Mouse (Mus musculus) kidney, postnatal 10 days (tissue): ENCODE data around the gene Gm4559.
A peak's percentile ranks its signal among the peaks of the same experiment; 100 is the strongest.
"Not testable (repeated sequence)": the region's sequence is repeated elsewhere in the genome, so short reads cannot be mapped to it uniquely, and the experiment has no call there.

Experiments used
- DNase-seq: peaks from one replicate; pipeline ENCODE4 v3.0.0; 2021; ENCODE audit warnings: mixed read lengths

Gene Gm4559

GRCm38 (mm10) chr7:142274263-142274662 lies at the start of gene Gm4559:
TSS of gene Gm4559 (minus strand) at chr7:142274363.
- DNase-seq: not testable (repeated sequence)

DNA sequence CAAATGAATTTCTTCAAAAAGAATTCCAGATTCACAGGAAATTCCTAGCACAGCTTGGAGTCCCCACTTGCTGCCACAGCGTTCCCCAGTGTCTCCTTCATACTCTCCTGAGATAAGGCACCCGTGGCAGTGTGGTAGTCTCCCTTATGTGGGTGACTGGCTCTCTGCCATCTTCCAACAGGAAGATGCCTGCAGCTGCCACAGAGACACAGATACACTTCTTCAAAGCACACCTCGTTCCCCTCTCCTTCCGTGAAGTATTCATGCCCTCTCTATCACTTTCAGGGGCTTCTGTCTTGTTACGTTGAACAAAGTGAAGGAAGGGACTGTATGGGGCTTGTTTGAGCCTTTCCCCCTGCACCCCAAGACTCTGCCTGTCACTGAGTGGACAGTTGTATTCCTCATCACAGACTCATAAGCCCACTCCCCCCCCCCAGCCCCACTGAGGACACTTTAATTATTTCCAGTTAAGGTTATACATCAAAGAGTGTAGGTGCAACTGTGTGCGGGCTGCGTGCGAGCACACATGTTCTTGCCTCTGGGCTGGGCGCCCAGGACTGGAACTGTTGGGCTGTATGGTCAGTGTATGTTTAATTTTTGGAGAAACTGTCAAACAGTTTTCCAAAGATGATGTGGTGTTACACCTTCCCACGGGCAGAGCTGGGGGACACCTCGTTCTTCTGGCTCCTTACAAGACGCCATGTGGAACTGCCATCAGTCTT lies 49.4 kb upstream of the Gm4559 start:
- no peak for DNase-seq

DNA sequence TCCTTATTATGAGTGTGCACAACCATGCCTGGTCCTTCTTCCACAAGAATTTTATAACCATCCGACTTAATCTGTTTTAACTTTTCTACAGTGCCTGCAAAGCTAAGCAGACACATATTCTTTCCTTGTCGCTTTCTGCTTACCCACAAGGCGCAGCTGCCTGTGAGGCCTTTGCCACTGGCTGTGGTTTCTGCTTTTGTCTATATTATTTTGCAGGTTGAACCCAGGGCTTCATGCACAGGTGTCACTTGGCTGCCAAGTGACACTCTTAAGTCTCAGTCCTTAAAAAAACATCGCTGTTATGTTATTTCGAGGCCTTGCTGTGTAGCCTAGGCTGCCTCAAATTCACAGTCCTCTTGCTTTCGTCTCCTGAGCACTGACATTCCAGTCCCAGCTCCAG lies 48.5 kb upstream of the Gm4559 start:
- DNase-seq: no peak

GRCm38 (mm10) chr7:142321637-142322306 lies 47.6 kb upstream of the Gm4559 start:
- not testable (repeated sequence) for DNase-seq

DNA sequence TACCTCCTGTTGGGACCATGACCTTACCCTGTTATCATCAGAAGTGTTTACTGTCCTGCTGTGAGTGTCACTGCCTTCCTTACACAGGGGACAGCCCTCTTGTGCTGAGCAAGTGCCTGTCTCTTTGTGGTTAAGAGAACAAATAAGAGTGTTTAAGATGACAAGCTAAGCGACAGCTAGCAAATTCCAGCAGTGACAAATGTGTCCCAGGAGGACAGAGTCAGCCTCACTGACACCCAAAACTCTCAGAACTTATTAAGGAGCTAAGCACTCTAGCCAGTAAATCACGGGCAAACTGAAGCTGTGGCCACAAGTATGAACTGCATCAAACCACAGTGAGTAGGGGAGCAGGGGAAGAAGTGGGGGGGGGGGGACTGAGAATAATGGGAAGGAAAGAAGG lies 46.7 kb upstream of the Gm4559 start:
- peak; percentile 63 for DNase-seq

DNA sequence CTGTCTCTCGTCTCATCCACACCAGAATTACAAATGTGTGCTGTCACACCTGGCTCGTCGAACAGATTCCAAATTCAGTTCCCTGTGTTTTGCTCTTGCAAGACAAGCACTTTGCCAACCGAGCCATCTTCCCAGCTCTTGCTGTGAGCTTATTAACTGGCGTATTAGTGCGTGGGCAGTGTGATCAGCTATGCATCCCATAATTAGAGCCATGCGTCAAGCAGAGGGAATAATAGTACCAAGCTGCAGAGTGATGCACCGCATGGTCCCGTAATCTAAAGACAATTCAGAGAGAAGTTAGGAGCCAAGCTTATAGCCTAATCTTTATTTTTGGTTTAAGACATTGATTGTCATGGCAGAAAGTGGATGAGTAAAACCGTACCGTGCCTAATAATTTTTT lies 45.0 kb upstream of the Gm4559 start:
- DNase-seq: no peak

DNA sequence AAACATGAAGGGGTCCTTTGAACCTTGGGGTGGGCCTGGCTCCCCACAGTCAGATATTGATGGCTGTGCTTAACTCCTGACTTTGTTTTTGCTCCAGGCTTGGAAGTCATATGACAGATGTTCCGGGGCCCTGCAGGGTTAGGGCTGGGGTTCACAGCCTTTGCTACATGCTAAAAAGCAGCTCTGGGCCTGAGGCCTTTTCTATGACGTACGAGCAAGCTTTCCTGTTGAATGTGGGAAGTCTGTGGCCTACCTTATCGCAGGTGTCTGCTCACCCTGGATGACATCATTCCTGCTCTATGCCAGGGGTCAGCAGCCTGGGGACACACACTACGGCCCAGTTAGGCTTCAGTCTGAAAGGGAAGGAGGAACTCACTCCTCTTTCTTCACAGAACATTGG lies 43.1 kb upstream of the Gm4559 start:
- no peak for DNase-seq

- peak; percentile 55 for DNase-seq
Observed at GRCm38 (mm10) chr7:142316558-142316957, 42.4 kb upstream of the Gm4559 start.

- no peak for DNase-seq
Observed at GRCm38 (mm10) chr7:142314600-142315285, 40.6 kb upstream of the Gm4559 start.

DNA sequence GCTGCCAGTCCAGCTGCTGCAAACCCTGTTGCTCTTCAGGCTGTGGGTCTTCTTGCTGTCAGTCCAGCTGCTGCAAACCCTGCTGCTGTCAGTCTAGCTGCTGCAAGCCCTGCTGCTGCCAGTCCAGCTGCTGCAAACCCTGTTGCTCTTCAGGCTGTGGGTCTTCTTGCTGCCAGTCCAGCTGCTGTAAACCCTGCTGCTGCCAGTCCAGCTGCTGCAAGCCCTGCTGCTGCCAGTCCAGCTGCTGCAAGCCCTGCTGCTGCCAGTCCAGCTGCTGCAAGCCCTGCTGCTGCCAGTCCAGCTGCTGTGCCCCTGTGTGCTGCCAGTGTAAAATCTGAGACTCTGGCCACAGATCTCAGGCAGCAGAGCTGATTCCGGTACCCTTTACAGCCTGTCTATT lies 29.8 kb upstream of the Gm4559 start:
- not testable (repeated sequence) for DNase-seq

DNA sequence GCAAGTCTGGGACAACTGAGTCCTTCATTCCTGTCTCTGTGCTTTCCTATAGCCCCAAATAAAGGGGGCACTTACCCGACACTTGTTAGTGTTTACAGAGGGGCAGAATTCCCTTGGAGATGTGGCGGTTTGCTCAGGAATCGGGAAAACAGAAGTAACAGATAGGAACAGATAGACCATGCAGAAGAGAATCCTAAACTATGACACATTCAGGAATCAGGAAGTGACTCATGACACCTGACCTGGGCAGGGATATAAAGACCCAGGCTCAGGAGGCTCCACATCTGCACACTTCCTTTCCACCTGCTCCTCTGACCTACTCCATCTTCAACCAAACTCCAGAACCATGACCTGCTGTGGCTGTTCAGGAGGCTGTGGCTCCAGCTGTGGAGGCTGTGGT lies 29.1 kb upstream of the Gm4559 start, which contains the start of gene Krtap5-4:
Krtap5-4 (plus strand) TSS at position 301 of the 400 bp plus-strand sequence.
- DNase-seq: no peak

- DNase-seq: not testable (repeated sequence)
Observed at GRCm38 (mm10) chr7:142297018-142297417, 22.9 kb upstream of the Gm4559 start, which contains the start of gene Krtap5-1. TSS of gene Krtap5-1 (minus strand) at chr7:142297118.

DNA sequence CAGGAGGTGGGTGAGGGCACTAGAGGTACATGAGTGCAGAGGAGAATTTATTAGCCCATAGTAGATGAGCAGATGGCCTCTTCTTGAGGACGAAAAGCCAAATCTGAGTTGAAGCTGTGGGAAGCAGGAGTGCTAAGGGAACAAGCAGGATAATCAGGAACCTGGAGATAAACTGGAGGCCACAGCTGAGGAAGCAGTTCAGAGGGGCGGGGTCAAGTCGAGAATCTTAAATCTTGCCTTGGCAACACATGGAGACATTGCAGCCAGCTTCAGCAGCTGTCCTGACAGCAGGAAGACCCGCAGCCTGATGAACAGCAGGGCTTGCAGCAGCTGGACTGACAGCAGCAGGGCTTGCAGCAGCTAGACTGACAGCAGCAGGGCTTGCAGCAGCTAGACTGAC lies 21.9 kb upstream of the Gm4559 start:
- DNase-seq: peak; percentile 31

GRCm38 (mm10) chr7:142295418-142295817 lies 21.3 kb upstream of the Gm4559 start:
- DNase-seq: no peak

DNA sequence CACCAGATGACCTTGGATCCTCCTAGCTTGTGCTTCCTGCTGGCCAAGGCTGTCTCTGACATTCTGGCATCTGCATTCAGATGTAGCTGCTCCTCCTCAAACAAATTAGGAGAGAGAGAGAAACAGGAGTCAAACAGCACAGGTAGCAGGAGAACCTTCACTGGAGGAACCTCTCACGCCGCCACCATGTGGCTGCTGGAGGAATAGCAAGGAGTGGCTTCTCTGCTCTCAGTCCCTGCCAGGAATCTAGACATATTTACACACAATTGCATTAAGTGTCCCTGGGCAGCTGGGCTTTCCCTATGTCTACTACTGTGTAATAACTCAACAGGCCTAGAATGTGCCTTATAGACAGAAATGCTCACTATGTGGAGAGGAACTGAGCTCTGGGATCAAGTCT lies 19.7 kb upstream of the Gm4559 start:
- peak; percentile 54 for DNase-seq

DNA sequence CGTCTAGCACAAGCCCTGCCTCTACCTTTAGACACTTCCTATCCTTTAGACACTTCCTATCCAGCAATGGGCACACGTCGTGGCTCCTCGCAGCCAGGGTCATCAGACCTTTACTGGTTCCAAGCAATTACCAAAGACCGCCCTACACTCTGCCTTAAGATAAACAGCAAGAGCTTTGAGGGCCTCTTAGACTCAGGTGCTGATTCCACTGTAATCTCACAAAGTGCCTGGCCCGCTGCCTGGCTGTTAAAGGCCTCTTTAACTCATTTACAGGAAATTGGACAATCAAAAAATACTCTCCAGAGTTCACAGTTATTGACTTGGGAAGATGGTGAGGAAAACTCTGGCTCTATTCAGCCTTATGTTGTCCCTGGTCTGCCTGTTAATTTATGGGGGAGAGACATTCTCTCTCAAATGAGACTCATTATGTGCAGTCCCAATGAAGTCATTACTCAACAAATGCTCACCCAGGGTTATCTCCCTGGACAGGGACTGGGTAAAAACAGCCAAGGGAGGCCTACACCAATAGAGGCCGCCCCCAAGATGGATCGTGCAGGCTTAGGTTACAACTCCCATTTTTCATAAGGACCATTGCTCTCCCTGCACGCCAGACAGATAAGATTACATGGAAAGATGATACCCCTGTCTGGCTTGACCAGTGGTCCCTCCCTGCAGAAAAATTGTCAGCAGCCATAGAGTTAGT lies 11.9 kb upstream of the Gm4559 start:
- DNase-seq: not testable (repeated sequence)

- DNase-seq: peak; percentile 66
Observed at GRCm38 (mm10) chr7:142285130-142285835, 11.1 kb upstream of the Gm4559 start.

- DNase-seq: peak; percentile 96
Observed at GRCm38 (mm10) chr7:142284615-142285080, 10.5 kb upstream of the Gm4559 start.

GRCm38 (mm10) chr7:142284023-142284591 lies 9.9 kb upstream of the Gm4559 start:
- peak; percentile 80 for DNase-seq

GRCm38 (mm10) chr7:142282847-142283246 lies 8.7 kb upstream of the Gm4559 start:
- not testable (repeated sequence) for DNase-seq

GRCm38 (mm10) chr7:142279291-142279690 lies 5.1 kb upstream of the Gm4559 start:
- not testable (repeated sequence) for DNase-seq

GRCm38 (mm10) chr7:142278183-142278582 lies 4.0 kb upstream of the Gm4559 start:
- peak; percentile 85 for DNase-seq
